Mouse (Mus musculus) ES-Bruce4 (cell line): ENCODE measurements around the gene Olfr1176. TPM values are rescaled to one million over a fixed set of nuclear protein-coding genes. Genes with fewer than 3 reads are reported as not detected.

Experiments used
- H3K27ac ChIP-seq: 2 replicates; pipeline ENCODE4 v1.5.1; 2012; ENCODE audit warnings: low read length, inconsistent platforms; ENCODE audit not compliant: insufficient read depth
- H3K27me3 ChIP-seq: 2 replicates; pipeline ENCODE4 v1.6.1; 2012; ENCODE audit warnings: mild to moderate bottlenecking, low read length, inconsistent platforms; ENCODE audit not compliant: control insufficient read depth, poor library complexity, insufficient read depth, severe bottlenecking
- H3K36me3 ChIP-seq: 2 replicates; pipeline ENCODE4 v1.6.1; 2012; ENCODE audit warnings: inconsistent platforms, mild to moderate bottlenecking, low read length, moderate library complexity; ENCODE audit not compliant: control insufficient read depth, poor library complexity, insufficient read depth, severe bottlenecking
- H3K4me1 ChIP-seq: one replicate; pipeline ENCODE4 v1.8.1; 2011; ENCODE audit warnings: low read length; ENCODE audit not compliant: control insufficient read depth, insufficient read depth
- H3K4me3 ChIP-seq: 2 replicates; pipeline ENCODE4 v1.5.1; 2011; ENCODE audit warnings: low read depth, mild to moderate bottlenecking, low read length
- H3K9ac ChIP-seq: 2 replicates; pipeline ENCODE4 v1.6.1; 2012; ENCODE audit warnings: low read depth, mild to moderate bottlenecking, inconsistent platforms; ENCODE audit not compliant: poor library complexity, severe bottlenecking
- H3K9me3 ChIP-seq: replicated peaks from 2 replicates; pipeline ENCODE4 v1.6.1; 2012; ENCODE audit warnings: mild to moderate bottlenecking, low read length, inconsistent platforms; ENCODE audit not compliant: control insufficient read depth, poor library complexity, insufficient read depth, severe bottlenecking
- CTCF ChIP-seq: IDR thresholded peaks from one replicate; pipeline ENCODE4 v1.8.1; 2011; ENCODE audit warnings: low read depth, low read length
- EP300 ChIP-seq: IDR thresholded peaks from 2 replicates; pipeline ENCODE4 v1.6.1; 2011; ENCODE audit warnings: low read depth, low read length; ENCODE audit not compliant: insufficient read depth
- POLR2A ChIP-seq: IDR thresholded peaks from one replicate; pipeline ENCODE4 v1.8.1; 2011; ENCODE audit warnings: low read length; ENCODE audit not compliant: insufficient read depth
- polyA plus RNA-seq: library from polyadenylated mRNA; stranded (reverse); fragments of >200 nt; gene quantifications from 2 replicates; pipeline ENCODE4 v1.2.4, GENCODE M21; 2011; ENCODE audit warnings: low read depth; ENCODE audit not compliant: missing spikeins, insufficient read depth, insufficient read length

The Olfr1176 gene
- not detected in 2 replicates for polyA plus RNA-seq

GRCm38 (mm10) chr2:88336421-88336820, at the start of gene Olfr1176:
Gene Olfr1176, plus strand, starts transcription at chr2:88336721.
- no peak within 1 kb of the TSS for H3K4me3 ChIP-seq
- no peaks in the 10 kb centered on the region for H3K9me3 ChIP-seq
- no peaks in the 10 kb centered on the region for H3K36me3 ChIP-seq
- H3K4me1 ChIP-seq = no peaks in the 10 kb centered on the region
- H3K27ac ChIP-seq = no peak within 1 kb of the TSS
- no peak within 1 kb of the TSS for H3K9ac ChIP-seq
- TF ChIP-seq EP300 (no peak), CTCF (no peak), POLR2A (no peak)
- H3K27me3 ChIP-seq = no peaks in the 10 kb centered on the region

GRCm38 (mm10) chr2:88315035-88315434, 21.5 kb upstream of the Olfr1176 start, which contains the start of gene Olfr1174-ps:
Gene Olfr1174-ps, minus strand, starts transcription at chr2:88315135.
- no peaks in the 10 kb centered on the region for H3K4me1 ChIP-seq
- no peak within 1 kb of the TSS for H3K9ac ChIP-seq
- H3K9me3 ChIP-seq = no peaks in the 10 kb centered on the region
- no peaks in the 10 kb centered on the region for H3K27me3 ChIP-seq
- no peak within 1 kb of the TSS for H3K27ac ChIP-seq
- TF ChIP-seq EP300 (no peak), CTCF (no peak), POLR2A (no peak)
- no peaks in the 10 kb centered on the region for H3K36me3 ChIP-seq
- no peak within 1 kb of the TSS for H3K4me3 ChIP-seq

DNA sequence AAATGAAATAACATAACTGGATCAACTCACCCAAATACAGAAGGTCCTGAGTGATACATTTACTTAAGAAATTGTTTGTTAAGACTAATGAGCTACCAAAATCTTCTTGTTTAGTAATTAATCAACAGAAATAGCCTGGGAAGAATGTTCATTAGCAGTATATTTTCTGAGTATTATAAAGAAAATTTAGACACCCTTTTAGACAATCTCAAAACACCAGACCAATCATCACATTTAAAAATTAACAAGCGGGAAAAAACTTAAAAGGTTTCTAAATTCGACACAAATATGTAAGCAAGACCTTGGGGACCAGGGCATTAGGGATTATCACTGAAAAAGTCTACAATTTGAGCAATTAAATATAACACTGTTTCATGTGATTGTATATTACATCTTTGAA, 9.4 kb upstream of the Olfr1176 start, which contains the start of gene Olfr1175-ps:
TSS of gene Olfr1175-ps (minus strand) at position 101 of the 400 bp plus-strand sequence.
- TF ChIP-seq POLR2A = no peak
- no peak for TF ChIP-seq EP300
- no peak for TF ChIP-seq CTCF
- Histone ChIP-seq H3K36me3 (no peaks in the 10 kb centered on the region), H3K9me3 (no peaks in the 10 kb centered on the region), H3K4me1 (no peaks in the 10 kb centered on the region), H3K9ac (no peak within 1 kb of the TSS), H3K27me3 (no peaks in the 10 kb centered on the region), H3K4me3 (no peak within 1 kb of the TSS), H3K27ac (no peak within 1 kb of the TSS)

DNA sequence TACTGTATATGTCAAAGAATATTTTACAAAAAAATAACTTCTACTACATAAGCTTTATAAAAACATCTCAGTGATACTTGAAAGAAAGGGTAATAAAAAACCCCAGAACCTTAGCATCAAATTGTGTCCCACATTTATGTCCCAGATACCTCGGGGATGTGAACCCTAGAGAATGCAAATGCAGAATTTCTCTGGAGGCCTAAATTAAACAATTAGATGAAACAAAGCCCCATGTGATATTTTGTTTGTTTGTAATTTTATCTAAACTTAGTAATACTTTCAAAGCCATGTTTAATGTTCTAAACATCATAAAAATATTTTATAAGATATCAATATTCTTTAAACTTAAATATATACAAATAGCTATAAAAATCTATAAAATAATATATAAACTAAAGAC, 9.9 kb downstream of the Olfr1176 start, which contains the start of gene Olfr1177-ps:
TSS of gene Olfr1177-ps (minus strand) at position 101 of the 400 bp plus-strand sequence.
- Histone ChIP-seq H3K9me3 (no peaks in the 10 kb centered on the region), H3K4me1 (no peaks in the 10 kb centered on the region), H3K36me3 (no peaks in the 10 kb centered on the region), H3K27ac (no peak within 1 kb of the TSS), H3K27me3 (no peaks in the 10 kb centered on the region), H3K4me3 (no peak within 1 kb of the TSS), H3K9ac (no peak within 1 kb of the TSS)
- TF ChIP-seq EP300 (no peak), CTCF (no peak), POLR2A (no peak)

GRCm38 (mm10) chr2:88356304-88356703, 19.8 kb downstream of the Olfr1176 start:
- Histone ChIP-seq H3K9me3 (no peaks in the 10 kb centered on the region), H3K36me3 (no peaks in the 10 kb centered on the region), H3K9ac (no peak overlapping the region), H3K27me3 (no peaks in the 10 kb centered on the region), H3K4me3 (no peak overlapping the region), H3K4me1 (no peaks in the 10 kb centered on the region), H3K27ac (no peak overlapping the region)
- TF ChIP-seq CTCF (no peak), POLR2A (no peak), EP300 (no peak)

DNA sequence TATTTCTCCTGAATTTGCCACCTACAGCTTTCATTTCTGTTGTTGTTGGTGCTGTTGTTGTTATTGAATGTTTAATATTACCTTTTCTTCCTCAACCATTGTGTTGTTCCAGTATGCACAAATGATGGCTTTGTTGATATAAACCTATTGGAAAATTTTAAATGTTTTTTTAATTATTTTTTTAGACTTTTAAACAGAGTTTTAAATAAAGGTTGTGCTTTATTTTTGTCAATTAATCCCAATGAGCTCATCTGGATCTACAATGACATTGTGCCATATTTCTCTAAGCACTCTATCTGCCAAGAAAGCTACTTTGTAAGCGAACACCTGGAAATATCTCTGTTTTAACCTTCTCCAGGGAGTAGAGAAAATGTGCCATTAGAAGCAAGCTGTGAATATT, 50.2 kb downstream of the Olfr1176 start, which contains the start of gene Olfr1178:
TSS of gene Olfr1178 (plus strand) at position 301 of the 400 bp plus-strand sequence.
- no peaks in the 10 kb centered on the region for H3K36me3 ChIP-seq
- no peak within 1 kb of the TSS for H3K4me3 ChIP-seq
- no peaks in the 10 kb centered on the region for H3K9me3 ChIP-seq
- no peaks in the 10 kb centered on the region for H3K4me1 ChIP-seq
- H3K27me3 ChIP-seq = no peaks in the 10 kb centered on the region
- H3K9ac ChIP-seq = no peak within 1 kb of the TSS
- TF ChIP-seq EP300 (no peak), CTCF (no peak), POLR2A (no peak)
- no peak within 1 kb of the TSS for H3K27ac ChIP-seq

Other genes starting within 250 kb of the Olfr1176 start
- not detected in 2 replicates for gene Olfr1164, start 242.8 kb upstream of the Olfr1176 start, polyA plus RNA-seq
- not detected in 2 replicates for gene Olfr1166, start 208.4 kb upstream of the Olfr1176 start, polyA plus RNA-seq
- gene Olfr1167, start 181.5 kb upstream of the Olfr1176 start, polyA plus RNA-seq = not detected in 2 replicates
- not detected in 2 replicates for gene Olfr1168, start 154.8 kb upstream of the Olfr1176 start, polyA plus RNA-seq
- gene Olfr1170, start 108.4 kb upstream of the Olfr1176 start, polyA plus RNA-seq = not detected in 2 replicates
- gene Olfr1173, start 56.8 kb upstream of the Olfr1176 start, polyA plus RNA-seq = 0.10 and 0.24 TPM in 2 replicates
- not detected in 2 replicates for gene Olfr1174-ps, start 21.6 kb upstream of the Olfr1176 start, polyA plus RNA-seq
- not detected in 2 replicates for gene Olfr1175-ps, start 9.5 kb upstream of the Olfr1176 start, polyA plus RNA-seq
- gene Olfr1177-ps, start 9.8 kb downstream of the Olfr1176 start, polyA plus RNA-seq = not detected in 2 replicates
- gene Olfr1178, start 50.3 kb downstream of the Olfr1176 start, polyA plus RNA-seq = not detected in 2 replicates
- gene Olfr1179, start 69.7 kb downstream of the Olfr1176 start, polyA plus RNA-seq = not detected in 2 replicates
- not detected in 2 replicates for gene Olfr1180, start 82.4 kb downstream of the Olfr1176 start, polyA plus RNA-seq
- not detected in 2 replicates for gene Olfr1181, start 89.5 kb downstream of the Olfr1176 start, polyA plus RNA-seq
- not detected in 2 replicates for gene Gm13757, start 112.4 kb downstream of the Olfr1176 start, polyA plus RNA-seq
- gene Olfr1183, start 118.1 kb downstream of the Olfr1176 start, polyA plus RNA-seq = not detected in 2 replicates
- not detected in 2 replicates for gene Olfr1184, start 146.9 kb downstream of the Olfr1176 start, polyA plus RNA-seq
- not detected in 2 replicates for gene Olfr1185-ps1, start 156.6 kb downstream of the Olfr1176 start, polyA plus RNA-seq
- gene Olfr1186, start 181.8 kb downstream of the Olfr1176 start, polyA plus RNA-seq = not detected in 2 replicates
- not detected in 2 replicates for gene Olfr1188, start 220.2 kb downstream of the Olfr1176 start, polyA plus RNA-seq
- gene Olfr1189, start 249.7 kb downstream of the Olfr1176 start, polyA plus RNA-seq = not detected in 2 replicates